ENCODE assay signal across 13 mouse cellular contexts in the genomic region with DNA sequence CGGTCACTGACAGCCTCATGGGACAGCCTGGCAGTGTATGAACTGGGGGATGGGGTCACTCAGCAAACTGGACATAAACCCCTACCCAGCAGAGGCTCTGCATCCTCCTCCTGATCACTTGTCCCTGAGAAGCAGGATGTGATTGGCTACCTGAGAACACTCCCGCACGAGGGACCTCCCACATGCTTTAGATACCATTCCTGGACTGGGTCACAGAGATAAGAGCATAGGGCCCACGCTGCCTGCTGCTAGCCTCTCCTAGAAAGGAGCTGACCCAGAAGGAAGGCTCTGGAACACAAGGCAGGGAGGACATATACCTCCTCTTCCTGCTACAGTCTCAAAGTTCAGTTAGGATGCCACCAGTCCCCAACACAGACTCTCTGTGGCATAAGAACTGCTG. TPM values are rescaled to one million over a fixed set of nuclear protein-coding genes. Genes with fewer than 3 reads are reported as not detected.
DNase-seq lines count a peak whose midpoint lies in the region; ATAC-seq and TF ChIP-seq lines count a peak whose summit lies in the region.
"Had no signal": no experiment of that assay in that cellular context is flagged by ENCODE, and none has a peak within 500 bp of the region (broad histone marks: within the 10 kb centered on the region; RNA-seq: fewer than 3 reads in every experiment).

No protein-coding gene starts in this region.

- H3K9ac ChIP-seq in heart, postnatal 0 days (replicated peaks; ENCODE audit: low read depth, low read length): no peak overlapping the region
- H3K9ac ChIP-seq in stomach, embryonic 14.5 days (replicated peaks; ENCODE audit: low read depth, low read length): no peak overlapping the region
- no peak overlapping the region for H3K9ac ChIP-seq in stomach, postnatal 0 days (ENCODE audit: low read length)
- peak overlapping the region; percentile 72 for H3K9ac ChIP-seq in liver, embryonic 14.5 days (replicated peaks)
- no peak overlapping the region for H3K9ac ChIP-seq in midbrain, postnatal 0 days (replicated peaks; ENCODE audit: low read length, poor library complexity, severe bottlenecking)

- WGBS in heart, postnatal 0 days: 20% methylated on average over 4 of the region's 4 CpGs
- WGBS in stomach, embryonic 14.5 days: 32% methylated on average over 4 of the region's 4 CpGs
- 46% methylated on average over 4 of the region's 4 CpGs for WGBS in stomach, postnatal 0 days
- 22% methylated on average over 4 of the region's 4 CpGs for WGBS in liver, embryonic 14.5 days (ENCODE audit: insufficient replicate concordance)
- 87% methylated on average over 4 of the region's 4 CpGs for WGBS in midbrain, embryonic 10.5 days
- whole genome bisulfite sequencing in midbrain, postnatal 0 days: 82% methylated on average over 4 of the region's 4 CpGs

- H3K4me3 ChIP-seq in heart, postnatal 0 days (ENCODE audit: low read depth, low read length): no peak overlapping the region
- no peak overlapping the region for H3K4me3 ChIP-seq in stomach, embryonic 14.5 days (ENCODE audit: low read depth, low read length)
- H3K4me3 ChIP-seq in stomach, postnatal 0 days (ENCODE audit: low read depth, low read length): no peak overlapping the region
- H3K4me3 ChIP-seq in liver, embryonic 14.5 days (ENCODE audit: insufficient read depth in 1 of 2, low read depth in 2 of 2, low read length in 2 of 2): no peak overlapping the region; a peak in 1 of 4 replicates
- no peak overlapping the region for H3K4me3 ChIP-seq in midbrain, embryonic 10.5 days
- H3K4me3 ChIP-seq in midbrain, postnatal 0 days (ENCODE audit: low read depth, low read length): no peak overlapping the region
- H3K4me3 ChIP-seq: heart, adult 2 months had no signal

- H3K4me1 ChIP-seq in heart, postnatal 0 days (ENCODE audit: control insufficient read depth, insufficient read depth): peaks cover 10% of the 10 kb centered on the region; the same call in 1 of the 2 replicates
- H3K4me1 ChIP-seq in stomach, embryonic 14.5 days (ENCODE audit: control insufficient read depth, insufficient read depth, low read length): no peaks in the 10 kb centered on the region
- H3K4me1 ChIP-seq in stomach, postnatal 0 days (replicated peaks; ENCODE audit: control insufficient read depth, insufficient read depth): no peaks in the 10 kb centered on the region
- H3K4me1 ChIP-seq in liver, embryonic 14.5 days (replicated peaks; ENCODE audit: control insufficient read depth in 2 of 2, insufficient read depth in 2 of 2, low read length in 1 of 2): peaks cover 26 to 31% of the 10 kb centered on the region in 2 experiments
- H3K4me1 ChIP-seq in midbrain, embryonic 10.5 days: no peaks in the 10 kb centered on the region
- no peaks in the 10 kb centered on the region for H3K4me1 ChIP-seq in midbrain, postnatal 0 days (ENCODE audit: insufficient read depth, low read length)

- H3K27ac ChIP-seq in heart, postnatal 0 days (ENCODE audit: low read depth): no peak overlapping the region
- H3K27ac ChIP-seq in stomach, embryonic 14.5 days (ENCODE audit: low read length): no peak overlapping the region
- no peak overlapping the region for H3K27ac ChIP-seq in stomach, postnatal 0 days (replicated peaks)
- H3K27ac ChIP-seq in liver, embryonic 14.5 days: peak overlapping the region; percentile 74
- no peak overlapping the region for H3K27ac ChIP-seq in midbrain, embryonic 10.5 days (replicated peaks)
- no peak overlapping the region for H3K27ac ChIP-seq in midbrain, postnatal 0 days (ENCODE audit: low read depth, low read length)
- H3K27ac ChIP-seq: heart, adult 2 months had no signal

- H3K27me3 ChIP-seq in heart, postnatal 0 days (ENCODE audit: control insufficient read depth, insufficient read depth, low read length): no peaks in the 10 kb centered on the region
- H3K27me3 ChIP-seq in stomach, embryonic 14.5 days (ENCODE audit: control insufficient read depth, insufficient read depth, low read length): no peaks in the 10 kb centered on the region
- no peaks in the 10 kb centered on the region for H3K27me3 ChIP-seq in stomach, postnatal 0 days (ENCODE audit: control insufficient read depth, insufficient read depth, low read length)
- H3K27me3 ChIP-seq in liver, embryonic 14.5 days (ENCODE audit: control insufficient read depth, insufficient read depth, low read length): no peaks in the 10 kb centered on the region
- no peaks in the 10 kb centered on the region for H3K27me3 ChIP-seq in midbrain, embryonic 10.5 days (ENCODE audit: low read depth, poor library complexity, severe bottlenecking)
- H3K27me3 ChIP-seq in midbrain, postnatal 0 days (ENCODE audit: insufficient read depth, low read length): no peaks in the 10 kb centered on the region
- H3K27me3 ChIP-seq: Patski had no signal

- ATAC-seq in heart, postnatal 0 days (ENCODE audit: insufficient read depth, low read depth): peak; percentile 82
- ATAC-seq in stomach, embryonic 14.5 days (ENCODE audit: insufficient number of reproducible peaks, insufficient read depth, low FRiP score, low read depth): peak; percentile 74; the same call in 1 of the 2 replicates
- no peak for ATAC-seq in stomach, postnatal 0 days (ENCODE audit: low FRiP score, low TSS enrichment)
- ATAC-seq in liver, embryonic 14.5 days (ENCODE audit: insufficient read depth): peak; percentile 97
- ATAC-seq in midbrain, postnatal 0 days (ENCODE audit: low FRiP score): no peak
- ATAC-seq: inflammation-experienced regulatory T-cells, adult 6 months; Patski had no signal

- peaks cover 58% of the 10 kb centered on the region for H3K36me3 ChIP-seq in heart, postnatal 0 days (replicated peaks; ENCODE audit: control insufficient read depth, insufficient read depth, low read length)
- H3K36me3 ChIP-seq in stomach, embryonic 14.5 days (ENCODE audit: control insufficient read depth, insufficient read depth, low read length): peaks cover 23% of the 10 kb centered on the region; the same call in 1 of the 2 replicates
- H3K36me3 ChIP-seq in stomach, postnatal 0 days (ENCODE audit: control insufficient read depth, insufficient read depth, low read length): peaks cover 25% of the 10 kb centered on the region; the same call in 1 of the 2 replicates
- H3K36me3 ChIP-seq in liver, embryonic 14.5 days (replicated peaks; ENCODE audit: control insufficient read depth, insufficient read depth, low read depth): peaks cover 8% of the 10 kb centered on the region
- peaks cover 90% of the 10 kb centered on the region for H3K36me3 ChIP-seq in midbrain, embryonic 10.5 days
- H3K36me3 ChIP-seq in midbrain, postnatal 0 days (ENCODE audit: insufficient read depth, low read length): peaks cover 48% of the 10 kb centered on the region

- no peak for TF ChIP-seq EP300 in heart, postnatal 0 days (IDR thresholded peaks at IDR 0.05; ENCODE audit: low read depth)
- no peak for TF ChIP-seq EP300 in stomach, postnatal 0 days (optimal IDR thresholded peaks at IDR 0.05)
- peak; percentile 78 for TF ChIP-seq EP300 in liver, embryonic 14.5 days (IDR thresholded peaks at IDR 0.05; ENCODE audit: low read depth)

- H3K4me2 ChIP-seq in heart, postnatal 0 days (ENCODE audit: low read depth, low read length): no peak overlapping the region
- H3K4me2 ChIP-seq in stomach, embryonic 14.5 days (replicated peaks; ENCODE audit: low read depth, low read length): no peak overlapping the region
- no peak overlapping the region for H3K4me2 ChIP-seq in stomach, postnatal 0 days (replicated peaks; ENCODE audit: low read depth)
- peak overlapping the region; percentile 58 for H3K4me2 ChIP-seq in liver, embryonic 14.5 days (ENCODE audit: low read depth)
- H3K4me2 ChIP-seq in midbrain, postnatal 0 days (ENCODE audit: low read depth, low read length, poor library complexity, severe bottlenecking): no peak overlapping the region

- no peaks in the 10 kb centered on the region for H3K9me3 ChIP-seq in heart, postnatal 0 days (replicated peaks; ENCODE audit: control insufficient read depth, low read length)
- no peaks in the 10 kb centered on the region for H3K9me3 ChIP-seq in stomach, embryonic 14.5 days (ENCODE audit: control insufficient read depth, low read depth, low read length)
- H3K9me3 ChIP-seq in stomach, postnatal 0 days (ENCODE audit: control insufficient read depth, low read length): no peaks in the 10 kb centered on the region
- H3K9me3 ChIP-seq in liver, embryonic 14.5 days (ENCODE audit: control insufficient read depth, low read length): no peaks in the 10 kb centered on the region
- no peaks in the 10 kb centered on the region for H3K9me3 ChIP-seq in midbrain, embryonic 10.5 days (replicated peaks)
- no peaks in the 10 kb centered on the region for H3K9me3 ChIP-seq in midbrain, postnatal 0 days (ENCODE audit: low read length)

- DNase-seq in heart, postnatal 0 days (ENCODE audit: low spot score): peak; percentile 27
- no peak for DNase-seq in heart, postnatal 4 days
- DNase-seq in stomach, postnatal 0 days (ENCODE audit: low spot score): no peak
- DNase-seq in liver, embryonic 14.5 days (ENCODE audit: low read depth in 3 of 3, low spot score in 3 of 3): peak in 1 of 3 experiments; percentile 79
- peak; percentile 42 for DNase-seq in yolk sac, embryonic 10.5 days (ENCODE audit: low spot score)
- no peak for DNase-seq in midbrain, embryonic 10.5 days (ENCODE audit: low spot score)
- no peak for DNase-seq in midbrain, postnatal 0 days (ENCODE audit: low spot score)
- DNase-seq: adrenal gland, adult 8-10 months; heart, adult 2 months had no signal

- TF ChIP-seq CTCF in heart, postnatal 0 days (IDR thresholded peaks at IDR 0.05; ENCODE audit: low read depth): no peak
- no peak for TF ChIP-seq CTCF in stomach, postnatal 0 days (IDR thresholded peaks at IDR 0.05; ENCODE audit: low read depth)
- no peak for TF ChIP-seq CTCF in liver, embryonic 14.5 days (IDR thresholded peaks at IDR 0.05; ENCODE audit: low read depth)
- TF ChIP-seq CTCF in midbrain, postnatal 0 days (IDR thresholded peaks at IDR 0.05): no peak

RNA-seq across cellular contexts. Expression of gene Mrap, which starts 22.5 kb away (rescaled TPM):
- 57.5 and 68.0 TPM in 2 replicates for total RNA-seq in heart, postnatal 0 days (2014; rRNA removed; ENCODE audit: low replicate concordance)
- 47.8 and 49.8 TPM in 2 replicates for polyA plus RNA-seq in heart, postnatal 0 days (2015; fragmentation: Nextera tagmentation; extraction: Ambion mirVana)
- 10 to 100 TPM; 24.0 to 25.1 TPM for total RNA-seq in heart, postnatal 4 days (2021)
- not detected in 2 replicates for polyA plus RNA-seq in stomach, embryonic 14.5 days (2014; fragmentation: Nextera tagmentation; extraction: Ambion mirVana)
- polyA plus RNA-seq in stomach, postnatal 0 days (2015; fragmentation: Nextera tagmentation; extraction: Ambion mirVana): 0.16 TPM in 1 of 2 replicates, not detected in the other
- 44.0 and 45.1 TPM in 2 replicates for polyA plus RNA-seq in liver, embryonic 14.5 days (2012; rRNA removed)
- 53.6 and 60.7 TPM in 2 replicates for polyA plus RNA-seq in liver, embryonic 14.5 days (2014; fragmentation: Nextera tagmentation; extraction: Ambion mirVana)
- 0.98 and 2.3 TPM in 2 replicates for polyA plus RNA-seq in midbrain, embryonic 10.5 days (2016; fragmentation: Nextera tagmentation; extraction: Ambion mirVana)
- 0.77 TPM in 1 of 2 replicates, not detected in the other for total RNA-seq in midbrain, postnatal 0 days (2014; rRNA removed)
- 0.41 and 0.74 TPM in 2 replicates for polyA plus RNA-seq in midbrain, postnatal 0 days (2015; fragmentation: Nextera tagmentation; extraction: Ambion mirVana)
- total RNA-seq: megakaryocyte, adult 5-6 weeks had no signal
- polyA plus RNA-seq: inflammation-experienced regulatory T-cells, adult 6 months; Patski had no signal

RNA-seq across cellular contexts. Expression of gene Mis18a, which starts 33.3 kb away (rescaled TPM):
- total RNA-seq in heart, postnatal 0 days (2014; rRNA removed; ENCODE audit: low replicate concordance): 10.6 and 21.2 TPM in 2 replicates
- 13.2 and 14.5 TPM in 2 replicates for polyA plus RNA-seq in heart, postnatal 0 days (2015; fragmentation: Nextera tagmentation; extraction: Ambion mirVana)
- 10 to 100 TPM in 1 of 2 experiments, 1 to 10 TPM in 1; 9.5 to 11.6 TPM for total RNA-seq in heart, postnatal 4 days (2021)
- 61.8 and 62.3 TPM in 2 replicates for polyA plus RNA-seq in stomach, embryonic 14.5 days (2014; fragmentation: Nextera tagmentation; extraction: Ambion mirVana)
- 26.3 and 27.2 TPM in 2 replicates for polyA plus RNA-seq in stomach, postnatal 0 days (2015; fragmentation: Nextera tagmentation; extraction: Ambion mirVana)
- 23.4 and 31.1 TPM in 2 replicates for polyA plus RNA-seq in liver, embryonic 14.5 days (2012; rRNA removed)
- 46.7 and 52.9 TPM in 2 replicates for polyA plus RNA-seq in liver, embryonic 14.5 days (2014; fragmentation: Nextera tagmentation; extraction: Ambion mirVana)
- 87.7 and 106 TPM in 2 replicates for polyA plus RNA-seq in midbrain, embryonic 10.5 days (2016; fragmentation: Nextera tagmentation; extraction: Ambion mirVana)
- 13.8 and 19.6 TPM in 2 replicates for total RNA-seq in midbrain, postnatal 0 days (2014; rRNA removed)
- polyA plus RNA-seq in midbrain, postnatal 0 days (2015; fragmentation: Nextera tagmentation; extraction: Ambion mirVana): 23.6 and 24.9 TPM in 2 replicates

RNA-seq across cellular contexts. Expression of gene Urb1, which starts 49.7 kb away (rescaled TPM):
- total RNA-seq in heart, postnatal 0 days (2014; rRNA removed; ENCODE audit: low replicate concordance): 8.7 and 16.5 TPM in 2 replicates
- polyA plus RNA-seq in heart, postnatal 0 days (2015; fragmentation: Nextera tagmentation; extraction: Ambion mirVana): 2.7 and 3.0 TPM in 2 replicates
- total RNA-seq in heart, postnatal 4 days (2021): 10 to 100 TPM; 13.3 to 14.5 TPM
- polyA plus RNA-seq in stomach, embryonic 14.5 days (2014; fragmentation: Nextera tagmentation; extraction: Ambion mirVana): 9.9 and 13.8 TPM in 2 replicates
- 2.7 TPM in 2 replicates for polyA plus RNA-seq in stomach, postnatal 0 days (2015; fragmentation: Nextera tagmentation; extraction: Ambion mirVana)
- 2.9 and 3.6 TPM in 2 replicates for polyA plus RNA-seq in liver, embryonic 14.5 days (2012; rRNA removed)
- polyA plus RNA-seq in liver, embryonic 14.5 days (2014; fragmentation: Nextera tagmentation; extraction: Ambion mirVana): 5.0 and 6.1 TPM in 2 replicates
- polyA plus RNA-seq in midbrain, embryonic 10.5 days (2016; fragmentation: Nextera tagmentation; extraction: Ambion mirVana): 10.7 and 11.0 TPM in 2 replicates
- total RNA-seq in midbrain, postnatal 0 days (2014; rRNA removed): 16.3 and 17.5 TPM in 2 replicates
- 4.4 and 5.1 TPM in 2 replicates for polyA plus RNA-seq in midbrain, postnatal 0 days (2015; fragmentation: Nextera tagmentation; extraction: Ambion mirVana)

Comparison
In these comparisons a context has a peak if more than half of its experiments do, and no peak if none do; other contexts are left out.
1. ATAC-seq: peak in heart, postnatal 0 days (single experiment), stomach, embryonic 14.5 days (single experiment) and liver, embryonic 14.5 days (single experiment); none in stomach, postnatal 0 days (single experiment) and midbrain, postnatal 0 days (single experiment).
2. DNase-seq: peak in heart, postnatal 0 days (single experiment) and yolk sac, embryonic 10.5 days (single experiment); none in heart, postnatal 4 days (single experiment), stomach, postnatal 0 days (single experiment), midbrain, embryonic 10.5 days (single experiment) and midbrain, postnatal 0 days (single experiment).
3. RNA of gene Mrap, which starts 22.5 kb away (polyA plus RNA-seq): 44.0 to 60.7 TPM in liver, embryonic 14.5 days and 47.8 to 49.8 TPM in heart, postnatal 0 days; 0.98 to 2.3 TPM in midbrain, embryonic 10.5 days, 0.41 to 0.74 TPM in midbrain, postnatal 0 days, not detected in stomach, embryonic 14.5 days and 0.16 TPM in stomach, postnatal 0 days; every median in the first group is over 10 times any median in the second.